ENCODE assay signal across 8 mouse cellular contexts in the genomic region with DNA sequence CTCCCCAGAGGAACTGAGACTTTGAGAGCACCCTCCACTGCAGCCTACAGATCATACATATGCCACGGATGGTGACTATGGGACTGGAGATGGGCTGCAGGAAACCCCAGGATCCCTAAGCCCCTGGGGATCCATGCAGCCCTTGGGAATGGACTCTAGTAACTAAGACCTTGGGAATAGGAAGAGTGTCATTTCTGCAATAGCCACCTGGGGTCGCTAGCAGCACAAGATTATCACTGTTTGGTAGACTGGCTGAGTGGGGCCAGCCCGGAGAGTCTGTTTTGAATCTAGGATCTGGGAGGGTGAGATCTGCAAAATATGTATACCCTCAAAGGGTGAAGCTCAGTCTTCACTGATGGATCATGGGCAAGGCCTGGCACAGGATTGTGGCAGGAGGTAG. TPM values are rescaled to one million over a fixed set of nuclear protein-coding genes. Genes with fewer than 3 reads are reported as not detected.
DNase-seq lines count a peak whose midpoint lies in the region; ATAC-seq and TF ChIP-seq lines count a peak whose summit lies in the region.

No protein-coding gene starts in this region.

- DNase-seq in CD4-positive helper T cell, adult 2 months (ENCODE audit: low read depth, low spot score): peak; percentile 28
- peak; percentile 9 for DNase-seq in Patski (ENCODE audit: low read depth, low spot score)
- DNase-seq in cerebellum, adult 9-11 months: peak; percentile 38
- DNase-seq in frontal cortex, postnatal 36 days (ENCODE audit: low spot score in 2 of 2): peak; percentile 76 to 83
- DNase-seq in neural tube, embryonic 10.5 days (ENCODE audit: extremely low spot score, low spot score): peak; percentile 63
- peak; percentile 36 for DNase-seq in thymus, postnatal 25 days

- CTCF ChIA-PET in Patski (lab: Charles Lee): interaction anchor here (1.2 to 4.6 kb wide), 4 partner anchors 9 to 19 kb away, joined by 3 to 30 read pairs (median 10); no protein-coding TSS in a partner anchor

- POLR2A ChIA-PET in Patski (lab: Charles Lee): interaction anchor here (1.1 kb wide), 1 partner anchor 27 kb away, joined by 4 read pairs; no protein-coding TSS in a partner anchor

- H3K27me3 ChIP-seq in Patski: no peaks in the 10 kb centered on the region
- H3K27me3 ChIP-seq in kidney, embryonic 14.5 days (ENCODE audit: control insufficient read depth, insufficient read depth, low read length): no peaks in the 10 kb centered on the region
- no peaks in the 10 kb centered on the region for H3K27me3 ChIP-seq in limb, embryonic 12.5 days

- no peaks in the 10 kb centered on the region for H3K9me3 ChIP-seq in kidney, embryonic 14.5 days (ENCODE audit: control insufficient read depth, low read length)
- no peaks in the 10 kb centered on the region for H3K9me3 ChIP-seq in limb, embryonic 12.5 days

- H3K9ac ChIP-seq in kidney, embryonic 14.5 days (ENCODE audit: low read depth, low read length): no peak overlapping the region
- H3K9ac ChIP-seq in limb, embryonic 12.5 days (replicated peaks): no peak overlapping the region

- no peak overlapping the region for H3K4me2 ChIP-seq in kidney, embryonic 14.5 days (replicated peaks; ENCODE audit: low read depth, low read length)
- H3K4me2 ChIP-seq in limb, embryonic 12.5 days: no peak overlapping the region

- H3K27ac ChIP-seq in kidney, embryonic 14.5 days (ENCODE audit: low read depth, low read length): no peak overlapping the region
- no peak overlapping the region for H3K27ac ChIP-seq in limb, embryonic 12.5 days

- in situ Hi-C loops in Patski (cut with MboI; ENCODE audit: low pct_unique_long_range_greater_than_20kb): no loop called here

- WGBS in kidney, embryonic 14.5 days: 33% methylated on average over 3 of the region's 3 CpGs
- 45% methylated on average over 3 of the region's 3 CpGs for WGBS in limb, embryonic 12.5 days

- 0 out of 2 replicates have a peak, but pooled peaks cover 12% of the 10 kb centered on the region for H3K36me3 ChIP-seq in kidney, embryonic 14.5 days (ENCODE audit: control insufficient read depth, insufficient read depth, low read length)
- H3K36me3 ChIP-seq in limb, embryonic 12.5 days: 0 out of 2 replicates have a peak, but pooled peaks cover 8% of the 10 kb centered on the region

- no peak for ATAC-seq in Patski
- peak; percentile 56; the same call in 1 of the 2 replicates for ATAC-seq in kidney, embryonic 14.5 days (ENCODE audit: low FRiP score, low TSS enrichment)
- ATAC-seq in limb, embryonic 12.5 days (ENCODE audit: insufficient number of reproducible peaks, insufficient read depth, low FRiP score, low TSS enrichment, low read depth): peak; percentile 72; the same call in 1 of the 2 replicates

- no peak overlapping the region for H3K4me3 ChIP-seq in kidney, embryonic 14.5 days (ENCODE audit: low read length)
- no peak overlapping the region for H3K4me3 ChIP-seq in limb, embryonic 12.5 days (replicated peaks)

- peak; percentile 83 for TF ChIP-seq CTCF in Patski (IDR thresholded peaks at IDR 0.05)

- no peaks in the 10 kb centered on the region for H3K4me1 ChIP-seq in kidney, embryonic 14.5 days (ENCODE audit: control insufficient read depth, insufficient read depth, low read length)
- H3K4me1 ChIP-seq in limb, embryonic 12.5 days (replicated peaks): no peaks in the 10 kb centered on the region; the same call in 1 of the 2 replicates

RNA-seq across cellular contexts. Expression of a gene that starts 17.1 kb away (rescaled TPM):
- 9.5 TPM for polyA plus RNA-seq in Patski (2021)
- polyA plus RNA-seq in kidney, embryonic 14.5 days (2014; fragmentation: Nextera tagmentation; extraction: Ambion mirVana): 2.6 TPM in 2 replicates
- 1.4 and 2.6 TPM in 2 replicates for polyA plus RNA-seq in limb, embryonic 12.5 days (2016; fragmentation: Nextera tagmentation; extraction: Ambion mirVana)

RNA-seq across cellular contexts. Expression of a gene that starts 37.0 kb away (rescaled TPM):
- 25.3 TPM for polyA plus RNA-seq in Patski (2021)
- 91.3 and 95.4 TPM in 2 replicates for polyA plus RNA-seq in kidney, embryonic 14.5 days (2014; fragmentation: Nextera tagmentation; extraction: Ambion mirVana)
- polyA plus RNA-seq in limb, embryonic 12.5 days (2016; fragmentation: Nextera tagmentation; extraction: Ambion mirVana): 59.5 and 66.2 TPM in 2 replicates

RNA-seq across cellular contexts. Expression of a gene that starts 37.9 kb away (rescaled TPM):
- polyA plus RNA-seq in Patski (2021): 93.1 TPM
- polyA plus RNA-seq in kidney, embryonic 14.5 days (2014; fragmentation: Nextera tagmentation; extraction: Ambion mirVana): 100 and 120 TPM in 2 replicates
- 107 and 117 TPM in 2 replicates for polyA plus RNA-seq in limb, embryonic 12.5 days (2016; fragmentation: Nextera tagmentation; extraction: Ambion mirVana)

Comparison
In these comparisons a context has a peak if more than half of its experiments do, and no peak if none do; other contexts are left out.
1. DNase-seq: peak in every context shown above with its lines; median percentile 80 in frontal cortex, postnatal 36 days; 63 in neural tube, embryonic 10.5 days; 38 in cerebellum, adult 9-11 months; 36 in thymus, postnatal 25 days; 28 in CD4-positive helper T cell, adult 2 months; 9 in Patski.